Mouse (Mus musculus) adrenal gland, postnatal 36 days (tissue): Measurements from ENCODE around the gene Olfr358. TPM values are rescaled to one million over a fixed set of nuclear protein-coding genes. Genes with fewer than 3 reads are reported as not detected.

Experiments used
- DNase-seq, 2 experiments: peaks; one replicate each; pipeline ENCODE4 v3.0.0; 2021; ENCODE audit warnings: mixed read lengths in 1 of 2
- long read RNA-seq, 2 experiments: library from polyadenylated mRNA; stranded (forward); transcript quantifications; one replicate each; pipeline ENCODE4 v2.0.0; 2021; ENCODE audit warnings: borderline sequencing depth in 2 of 2
- total RNA-seq, 2 experiments: library from RNA; stranded (reverse); gene quantifications; 2 replicates each; pipeline ENCODE4 v1.2.3; 2021

Gene Olfr358
- total RNA-seq: not detected
- long read RNA-seq, experiment 1: 0 reads
- long read RNA-seq, experiment 2: 0 reads

GRCm38 (mm10) chr2:37009235-37009634 is at the start of gene Olfr358:
Olfr358 (minus strand) TSS chr2:37009335.
- DNase-seq: no peak

GRCm38 (mm10) chr2:36997030-36997429 is 12.1 kb downstream of the Olfr358 start:
- no peak for DNase-seq

DNA sequence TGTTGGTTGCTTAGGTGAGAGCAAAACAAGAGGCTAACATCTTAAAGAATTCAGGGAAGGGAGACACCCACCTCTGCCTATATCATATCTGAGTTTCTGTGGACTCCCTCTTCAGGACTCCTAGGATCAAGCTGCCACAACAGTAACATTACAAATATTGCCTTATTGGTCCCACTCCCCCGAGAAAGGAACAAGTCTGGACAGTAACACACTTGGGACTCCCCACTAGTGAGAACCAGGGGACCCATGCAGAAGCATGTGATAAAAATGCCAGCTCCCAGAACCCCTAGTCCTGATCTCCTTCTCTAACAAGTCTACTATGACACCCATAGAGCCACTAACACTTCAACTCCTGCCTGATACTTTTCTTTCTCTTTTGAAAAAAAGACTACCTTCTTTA is 15.6 kb downstream of the Olfr358 start, which contains the start of gene Olfr357:
Gene Olfr357 (plus strand): TSS at position 301 of the 400 bp plus-strand sequence.
- DNase-seq: no peak

Other genes starting within 250 kb of the Olfr358 start
- not detected for gene Olfr348, start 225.1 kb downstream of the Olfr358 start, total RNA-seq
- gene Olfr50, start 218.8 kb downstream of the Olfr358 start, total RNA-seq: not detected
- not detected for gene Olfr3, start 192.3 kb downstream of the Olfr358 start, total RNA-seq
- not detected for gene Olfr350, start 163.0 kb downstream of the Olfr358 start, total RNA-seq
- gene Olfr351, start 146.7 kb downstream of the Olfr358 start, total RNA-seq: not detected
- gene Olfr352, start 140.9 kb downstream of the Olfr358 start, total RNA-seq: not detected
- gene Olfr353, start 116.4 kb downstream of the Olfr358 start, total RNA-seq: not detected
- not detected for gene Olfr354, start 103.7 kb downstream of the Olfr358 start, total RNA-seq
- gene Olfr355, start 80.4 kb downstream of the Olfr358 start, total RNA-seq: not detected
- not detected for gene Olfr356, start 72.2 kb downstream of the Olfr358 start, total RNA-seq
- gene Olfr357, start 15.5 kb downstream of the Olfr358 start, total RNA-seq: not detected
- gene Olfr360, start 56.4 kb upstream of the Olfr358 start, total RNA-seq: not detected
- gene Olfr361, start 80.0 kb upstream of the Olfr358 start, total RNA-seq: not detected
- not detected for gene Olfr362, start 108.6 kb upstream of the Olfr358 start, total RNA-seq
- gene Olfr364-ps1, start 130.0 kb upstream of the Olfr358 start, total RNA-seq: not detected
- not detected for gene Olfr365, start 178.9 kb upstream of the Olfr358 start, total RNA-seq
- not detected for gene Olfr366, start 202.2 kb upstream of the Olfr358 start, total RNA-seq